Mouse (Mus musculus): Measurements from ENCODE around the gene Tomm20. TPM values are rescaled to one million over a fixed set of nuclear protein-coding genes. Genes with fewer than 3 reads are reported as not detected.

The Tomm20 gene
- total RNA-seq (2014; fragmentation: Nextera tagmentation) = 133 and 158 TPM in 2 replicates
- 432 and 545 TPM in 2 replicates for total RNA-seq (2017)
- 1,504 and 2,083 TPM in 2 replicates for polyA plus RNA-seq (2012)

GRCm38 (mm10) chr8:126945730-126946163 lies at the start of gene Tomm20:
Gene Tomm20 (minus strand): TSS chr8:126945844.
- H3K4me1 ChIP-seq (ENCODE audit: insufficient read depth, low read depth, low read length) = peaks cover 37% of the 10 kb centered on the region
- H3K27me3 ChIP-seq (ENCODE audit: insufficient read depth, low read length) = no peaks in the 10 kb centered on the region
- TF ChIP-seq GATA2 (IDR thresholded peaks at IDR 0.05; ENCODE audit: borderline replicate concordance, low read depth, low read length) = no peak
- TF ChIP-seq GATA1 (IDR thresholded peaks at IDR 0.05; ENCODE audit: borderline replicate concordance, low read length) = no peak
- no peak for TF ChIP-seq TAL1 (conservative IDR thresholded peaks at IDR 0.05; ENCODE audit: low read depth, low read length)
- no peak for TF ChIP-seq CTCF (IDR thresholded peaks at IDR 0.05; ENCODE audit: low read depth, low read length)
- no peak for TF ChIP-seq POLR2AphosphoS5 (IDR thresholded peaks at IDR 0.05; ENCODE audit: insufficient replicate concordance, low read depth, low read length)
- ATAC-seq (ENCODE audit: extremely low read depth, insufficient number of reproducible peaks, low FRiP score, poor library complexity, severe bottlenecking) = peak; percentile 88
- peak within 1 kb of the TSS; percentile 92 for H3K4me3 ChIP-seq (ENCODE audit: low read depth, low read length)
- peaks cover 70% of the 10 kb centered on the region for H3K36me3 ChIP-seq (replicated peaks)
- H3K9me3 ChIP-seq (replicated peaks) = no peaks in the 10 kb centered on the region
- peak; percentile 91 for DNase-seq (ENCODE audit: low spot score)

DNA sequence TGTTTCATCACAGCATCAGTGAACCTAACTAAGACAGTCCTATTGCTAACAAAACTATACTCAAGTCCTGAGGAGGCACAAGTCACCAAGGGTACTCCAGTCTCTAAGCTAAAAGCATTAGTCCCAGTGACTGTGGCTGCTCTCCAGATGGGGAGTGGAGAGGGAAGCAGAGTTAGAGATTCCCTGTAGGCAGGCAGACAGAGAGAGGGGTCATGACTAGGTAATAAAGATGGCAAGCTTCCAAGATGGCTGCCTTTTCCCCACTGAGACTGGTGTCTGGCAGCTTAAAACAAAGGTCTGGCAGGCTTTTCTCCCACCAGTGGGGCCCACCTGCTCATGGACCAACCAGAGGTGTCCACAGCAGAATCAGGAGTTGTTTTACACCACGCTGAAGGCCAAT lies 48.9 kb upstream of the Tomm20 start:
- Histone ChIP-seq H3K4me3 (ENCODE audit: low read depth, low read length) (no peak overlapping the region), H3K27me3 (ENCODE audit: insufficient read depth, low read length) (no peaks in the 10 kb centered on the region), H3K4me1 (ENCODE audit: insufficient read depth, low read depth, low read length) (no peaks in the 10 kb centered on the region), H3K36me3 (replicated peaks) (no peaks in the 10 kb centered on the region), H3K9me3 (replicated peaks) (no peaks in the 10 kb centered on the region)
- ATAC-seq (ENCODE audit: extremely low read depth, insufficient number of reproducible peaks, low FRiP score, poor library complexity, severe bottlenecking) = no peak
- no peak for TF ChIP-seq GATA1 (IDR thresholded peaks at IDR 0.05; ENCODE audit: borderline replicate concordance, low read length)
- TF ChIP-seq POLR2AphosphoS5 (IDR thresholded peaks at IDR 0.05; ENCODE audit: insufficient replicate concordance, low read depth, low read length) = no peak
- TF ChIP-seq GATA2 (IDR thresholded peaks at IDR 0.05; ENCODE audit: borderline replicate concordance, low read depth, low read length) = no peak
- TF ChIP-seq CTCF (IDR thresholded peaks at IDR 0.05; ENCODE audit: low read depth, low read length) = no peak
- TF ChIP-seq TAL1 (conservative IDR thresholded peaks at IDR 0.05; ENCODE audit: low read depth, low read length) = no peak
- no peak for DNase-seq (ENCODE audit: low spot score)

DNA sequence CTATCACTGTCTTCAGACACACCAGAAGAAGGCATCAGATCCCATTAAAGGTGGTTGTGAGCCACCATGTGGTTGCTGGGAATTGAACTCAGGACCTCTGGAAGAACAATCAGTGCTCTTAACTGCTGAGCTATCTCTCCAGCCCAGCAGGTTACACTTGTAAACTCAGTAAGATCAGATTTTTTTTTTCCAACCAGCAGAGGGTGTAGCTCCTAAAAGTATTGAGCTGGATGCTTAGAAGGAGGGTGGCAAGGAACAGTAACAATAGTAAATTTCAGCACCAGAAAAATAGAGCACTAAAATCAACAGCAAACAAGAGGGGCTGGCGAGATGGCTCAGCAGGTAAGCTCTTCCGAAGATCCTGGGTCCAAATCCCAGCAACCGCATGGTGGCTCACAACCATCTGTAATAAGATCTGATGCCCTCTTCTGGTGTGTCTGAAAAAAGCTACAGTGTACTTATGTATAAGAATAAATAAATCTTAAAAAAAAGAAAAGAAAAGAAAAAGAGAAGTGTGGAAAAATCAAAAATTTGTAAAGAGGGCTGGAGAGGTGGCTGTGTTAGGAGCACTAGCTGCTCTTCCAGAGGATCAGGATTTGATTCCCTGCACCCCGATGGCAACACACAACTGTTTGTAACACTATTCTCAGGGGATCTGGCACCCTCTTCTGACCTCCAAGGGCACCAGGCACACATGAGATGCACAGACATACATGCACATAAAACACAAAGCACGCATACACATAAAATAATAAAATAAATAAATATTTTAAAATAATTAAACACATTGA lies 43.9 kb upstream of the Tomm20 start:
- no peaks in the 10 kb centered on the region for H3K9me3 ChIP-seq (replicated peaks)
- H3K4me3 ChIP-seq (ENCODE audit: low read depth, low read length) = no peak overlapping the region
- peaks cover 2% of the 10 kb centered on the region; the same call in 1 of the 2 replicates for H3K27me3 ChIP-seq (ENCODE audit: insufficient read depth, low read length)
- peaks cover 3% of the 10 kb centered on the region for H3K4me1 ChIP-seq (ENCODE audit: insufficient read depth, low read depth, low read length)
- TF ChIP-seq GATA1 (IDR thresholded peaks at IDR 0.05; ENCODE audit: borderline replicate concordance, low read length) (no peak), CTCF (IDR thresholded peaks at IDR 0.05; ENCODE audit: low read depth, low read length) (no peak), TAL1 (conservative IDR thresholded peaks at IDR 0.05; ENCODE audit: low read depth, low read length) (no peak), POLR2AphosphoS5 (IDR thresholded peaks at IDR 0.05; ENCODE audit: insufficient replicate concordance, low read depth, low read length) (no peak), GATA2 (IDR thresholded peaks at IDR 0.05; ENCODE audit: borderline replicate concordance, low read depth, low read length) (no peak)
- H3K36me3 ChIP-seq (replicated peaks) = no peaks in the 10 kb centered on the region
- DNase-seq (ENCODE audit: low spot score) (no peak), ATAC-seq (ENCODE audit: extremely low read depth, insufficient number of reproducible peaks, low FRiP score, poor library complexity, severe bottlenecking) (no peak)

- ATAC-seq (ENCODE audit: extremely low read depth, insufficient number of reproducible peaks, low FRiP score, poor library complexity, severe bottlenecking) = no peak
- Histone ChIP-seq H3K27me3 (ENCODE audit: insufficient read depth, low read length) (peaks cover 2% of the 10 kb centered on the region; the same call in 1 of the 2 replicates), H3K4me3 (ENCODE audit: low read depth, low read length) (no peak overlapping the region), H3K4me1 (ENCODE audit: insufficient read depth, low read depth, low read length) (peaks cover 3% of the 10 kb centered on the region), H3K9me3 (replicated peaks) (no peaks in the 10 kb centered on the region), H3K36me3 (replicated peaks) (no peaks in the 10 kb centered on the region)
- no peak for DNase-seq (ENCODE audit: low spot score)
- TF ChIP-seq GATA2 (IDR thresholded peaks at IDR 0.05; ENCODE audit: borderline replicate concordance, low read depth, low read length) = no peak
- no peak for TF ChIP-seq CTCF (IDR thresholded peaks at IDR 0.05; ENCODE audit: low read depth, low read length)
- TF ChIP-seq POLR2AphosphoS5 (IDR thresholded peaks at IDR 0.05; ENCODE audit: insufficient replicate concordance, low read depth, low read length) = no peak
- TF ChIP-seq TAL1 (conservative IDR thresholded peaks at IDR 0.05; ENCODE audit: low read depth, low read length) = no peak
- no peak for TF ChIP-seq GATA1 (IDR thresholded peaks at IDR 0.05; ENCODE audit: borderline replicate concordance, low read length)
These were observed 42.8 kb upstream of the Tomm20 start for GRCm38 (mm10) chr8:126988346-126989006.

- peaks cover 3% of the 10 kb centered on the region for H3K4me1 ChIP-seq (ENCODE audit: insufficient read depth, low read depth, low read length)
- no peaks in the 10 kb centered on the region for H3K36me3 ChIP-seq (replicated peaks)
- no peak overlapping the region for H3K4me3 ChIP-seq (ENCODE audit: low read depth, low read length)
- peak; percentile 49 for ATAC-seq (ENCODE audit: extremely low read depth, insufficient number of reproducible peaks, low FRiP score, poor library complexity, severe bottlenecking)
- TF ChIP-seq CTCF (IDR thresholded peaks at IDR 0.05; ENCODE audit: low read depth, low read length) (peak; percentile 64), TAL1 (conservative IDR thresholded peaks at IDR 0.05; ENCODE audit: low read depth, low read length) (no peak)
- no peaks in the 10 kb centered on the region for H3K9me3 ChIP-seq (replicated peaks)
- peak; percentile 39 for DNase-seq (ENCODE audit: low spot score)
- peaks cover 2% of the 10 kb centered on the region; the same call in 1 of the 2 replicates for H3K27me3 ChIP-seq (ENCODE audit: insufficient read depth, low read length)
These were observed 40.9 kb upstream of the Tomm20 start for GRCm38 (mm10) chr8:126986495-126986894.

- Histone ChIP-seq H3K4me1 (ENCODE audit: insufficient read depth, low read depth, low read length) (peaks cover 9% of the 10 kb centered on the region), H3K27me3 (ENCODE audit: insufficient read depth, low read length) (peaks cover 10% of the 10 kb centered on the region), H3K9me3 (replicated peaks) (no peaks in the 10 kb centered on the region), H3K36me3 (replicated peaks) (no peaks in the 10 kb centered on the region), H3K4me3 (ENCODE audit: low read depth, low read length) (no peak overlapping the region)
- TF ChIP-seq POLR2AphosphoS5 (IDR thresholded peaks at IDR 0.05; ENCODE audit: insufficient replicate concordance, low read depth, low read length) = no peak
- TF ChIP-seq CTCF (IDR thresholded peaks at IDR 0.05; ENCODE audit: low read depth, low read length) = no peak
- TF ChIP-seq TAL1 (conservative IDR thresholded peaks at IDR 0.05; ENCODE audit: low read depth, low read length) = no peak
- no peak for TF ChIP-seq GATA1 (IDR thresholded peaks at IDR 0.05; ENCODE audit: borderline replicate concordance, low read length)
- TF ChIP-seq GATA2 (IDR thresholded peaks at IDR 0.05; ENCODE audit: borderline replicate concordance, low read depth, low read length) = no peak
- ATAC-seq (ENCODE audit: extremely low read depth, insufficient number of reproducible peaks, low FRiP score, poor library complexity, severe bottlenecking) (no peak), DNase-seq (ENCODE audit: low spot score) (no peak)
These were observed 34.4 kb upstream of the Tomm20 start for GRCm38 (mm10) chr8:126980046-126980445.
